Mouse (Mus musculus) bone marrow macrophage, adult 2 months (primary cell): ENCODE data around the gene Triml2. TPM values are rescaled to one million over a fixed set of nuclear protein-coding genes. Genes with fewer than 3 reads are reported as not detected.

Source experiments
- H3K27ac ChIP-seq: 2 replicates; pipeline ENCODE4 v1.5.1; 2012; ENCODE audit warnings: low read depth, low read length; ENCODE audit not compliant: insufficient read depth
- H3K4me1 ChIP-seq: 2 replicates; pipeline ENCODE4 v1.6.1; 2012; ENCODE audit warnings: low read length; ENCODE audit not compliant: control insufficient read depth, insufficient read depth
- H3K4me3 ChIP-seq: 2 replicates; pipeline ENCODE4 v1.5.1; 2012; ENCODE audit warnings: mild to moderate bottlenecking, low read length, moderate library complexity; ENCODE audit not compliant: insufficient read depth
- CTCF ChIP-seq: IDR thresholded peaks from 2 replicates; pipeline ENCODE4 v1.5.1; 2012; ENCODE audit warnings: low read depth, mild to moderate bottlenecking, low read length, moderate library complexity
- POLR2A ChIP-seq: IDR thresholded peaks from 2 replicates; pipeline ENCODE4 v1.6.1; 2012; ENCODE audit warnings: mild to moderate bottlenecking, low read depth, low read length, borderline replicate concordance
- polyA plus RNA-seq: library from polyadenylated mRNA; stranded (reverse); fragments of >200 nt; gene quantifications from 2 replicates; pipeline ENCODE4 v1.2.4, GENCODE M21; 2012; ENCODE audit not compliant: missing spikeins, insufficient read depth, insufficient read length

The Triml2 gene
- not detected in 2 replicates for polyA plus RNA-seq

GRCm38 (mm10) chr8:43180054-43180690 is at the start of gene Triml2:
Gene Triml2, plus strand, starts transcription at chr8:43180541.
- Histone ChIP-seq H3K4me3 (no peak within 1 kb of the TSS), H3K4me1 (no peaks in the 10 kb centered on the region), H3K27ac (no peak within 1 kb of the TSS)
- TF ChIP-seq CTCF (no peak), POLR2A (no peak)

- Histone ChIP-seq H3K27ac (no peak within 1 kb of the TSS), H3K4me3 (no peak within 1 kb of the TSS), H3K4me1 (no peaks in the 10 kb centered on the region)
- TF ChIP-seq POLR2A: no peak
- TF ChIP-seq CTCF: no peak
Observed at GRCm38 (mm10) chr8:43141386-43141785, 39.0 kb upstream of the Triml2 start, which contains the start of gene Triml1. Gene Triml1, minus strand, starts transcription at chr8:43141486.

- H3K4me3 ChIP-seq: no peak overlapping the region
- no peak overlapping the region for H3K27ac ChIP-seq
- TF ChIP-seq CTCF (no peak), POLR2A (no peak)
- H3K4me1 ChIP-seq: no peaks in the 10 kb centered on the region
Observed at GRCm38 (mm10) chr8:43149307-43149706, 31.0 kb upstream of the Triml2 start.

GRCm38 (mm10) chr8:43163255-43163654 is 17.1 kb upstream of the Triml2 start:
- TF ChIP-seq CTCF (no peak), POLR2A (no peak)
- Histone ChIP-seq H3K4me1 (no peaks in the 10 kb centered on the region), H3K4me3 (no peak overlapping the region), H3K27ac (no peak overlapping the region)

GRCm38 (mm10) chr8:43164453-43164852 is 15.9 kb upstream of the Triml2 start:
- Histone ChIP-seq H3K4me1 (no peaks in the 10 kb centered on the region), H3K27ac (no peak overlapping the region)

GRCm38 (mm10) chr8:43168083-43168482 is 12.3 kb upstream of the Triml2 start:
- no peak for TF ChIP-seq CTCF
- TF ChIP-seq POLR2A: no peak
- no peak overlapping the region for H3K4me3 ChIP-seq
- no peak overlapping the region for H3K27ac ChIP-seq
- no peaks in the 10 kb centered on the region for H3K4me1 ChIP-seq

More at GRCm38 (mm10) chr8:43164453-43164852, 15.9 kb upstream of the Triml2 start:
- no peak overlapping the region for H3K4me3 ChIP-seq
- TF ChIP-seq CTCF: no peak
- TF ChIP-seq POLR2A: no peak

- H3K27ac ChIP-seq: no peak overlapping the region
- H3K4me1 ChIP-seq: no peaks in the 10 kb centered on the region
- TF ChIP-seq CTCF (no peak), POLR2A (no peak)
- H3K4me3 ChIP-seq: no peak overlapping the region
Observed at GRCm38 (mm10) chr8:43169249-43169755, 11.0 kb upstream of the Triml2 start.

GRCm38 (mm10) chr8:43176766-43177486 is 3.4 kb upstream of the Triml2 start:
- Histone ChIP-seq H3K4me3 (no peak overlapping the region), H3K4me1 (no peaks in the 10 kb centered on the region), H3K27ac (no peak overlapping the region)
- no peak for TF ChIP-seq CTCF
- TF ChIP-seq POLR2A: no peak

GRCm38 (mm10) chr8:43178263-43178662 is 2.1 kb upstream of the Triml2 start:
- H3K4me1 ChIP-seq: no peaks in the 10 kb centered on the region
- no peak overlapping the region for H3K4me3 ChIP-seq
- TF ChIP-seq CTCF: no peak
- no peak for TF ChIP-seq POLR2A
- no peak overlapping the region for H3K27ac ChIP-seq

GRCm38 (mm10) chr8:43179189-43179588 is 1.2 kb upstream of the Triml2 start:
- no peak for TF ChIP-seq CTCF
- no peak for TF ChIP-seq POLR2A
- no peak overlapping the region for H3K27ac ChIP-seq
- no peaks in the 10 kb centered on the region for H3K4me1 ChIP-seq
- H3K4me3 ChIP-seq: no peak overlapping the region
